Mouse (Mus musculus) bone marrow, adult 2 months (tissue): ENCODE data around the gene Nhlh1.

Experiments
- CTCF ChIP-seq: fragments of 200-500 bp; IDR thresholded peaks from 2 replicates; pipeline ENCODE4 v1.5.1; 2011; ENCODE audit warnings: low read length, control low read depth; ENCODE audit not compliant: control insufficient read depth, insufficient read depth
- POLR2A ChIP-seq: fragments of 200-500 bp; IDR thresholded peaks from 2 replicates; pipeline ENCODE4 v1.6.1; 2011; ENCODE audit warnings: low read depth, mild to moderate bottlenecking, control low read depth, low read length, borderline replicate concordance; ENCODE audit not compliant: control insufficient read depth

DNA sequence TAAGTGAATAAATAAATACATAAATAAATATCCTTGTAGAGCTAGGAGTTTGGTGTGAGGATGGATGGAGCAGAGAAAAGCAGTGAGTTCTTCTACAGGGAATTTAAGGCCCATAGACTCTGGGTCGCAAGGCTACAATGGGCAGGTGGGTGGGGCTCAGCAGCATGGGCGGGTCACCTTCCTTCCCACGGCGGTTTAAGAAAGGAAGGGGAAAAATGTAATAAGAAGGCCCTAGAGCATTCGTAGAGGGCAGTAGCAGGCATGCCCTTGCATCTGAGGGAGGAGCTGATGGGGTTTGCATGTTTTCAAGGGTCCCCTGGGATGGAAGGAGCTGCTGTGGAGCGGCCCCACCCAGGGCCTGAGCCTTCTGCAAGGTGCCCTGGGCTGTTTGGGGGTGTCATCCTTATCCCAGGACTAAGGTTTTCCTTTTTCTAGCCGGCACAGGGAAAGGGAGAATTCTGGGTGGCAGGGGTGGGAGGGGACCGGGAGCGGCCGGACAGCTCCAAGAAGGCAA is 4.5 kb downstream of the Nhlh1 start:
- TF ChIP-seq CTCF (no peak), POLR2A (no peak)
